Mouse (Mus musculus) CH12.LX (cell line): ENCODE measurements at regions not wholly inside any gene's neighbourhood (a gene's known extent, or its start where the extent isn't known, plus 50 kb on each side); places are given as distances from the start of the nearest gene placed in this dataset.

Experiments used
- DNase-seq: peaks from one replicate; pipeline ENCODE4 v3.0.0-alpha.2; 2013; ENCODE audit errors: extremely low read depth
- H3K27ac ChIP-seq: 2 replicates; pipeline ENCODE4 v1.5.1; 2012; ENCODE audit warnings: low read depth, mild to moderate bottlenecking, control low read depth, moderate library complexity; ENCODE audit not compliant: insufficient read depth
- H3K27me3 ChIP-seq: replicated peaks from 2 replicates; pipeline ENCODE3; 2012; ENCODE audit warnings: inconsistent platforms
- H3K36me3 ChIP-seq, 2 experiments: replicated peaks in 1 of 2; 2 replicates each; pipeline versions ENCODE3 to v1.6.1; 2012; ENCODE audit warnings: inconsistent platforms in 1 of 2, low read length in 1 of 2, mild to moderate bottlenecking in 1 of 2, mixed read lengths in 1 of 2, moderate library complexity in 1 of 2; ENCODE audit not compliant: control insufficient read depth in 1 of 2, insufficient read depth in 1 of 2
- H3K4me1 ChIP-seq, 2 experiments: 2 replicates each; pipeline ENCODE4 v1.6.1; 2012; ENCODE audit warnings: inconsistent platforms in 1 of 2, moderate library complexity in 1 of 2; ENCODE audit not compliant: insufficient read depth in 2 of 2, control insufficient read depth in 1 of 2
- H3K4me2 ChIP-seq: 2 replicates; pipeline ENCODE4 v1.6.1; 2012; ENCODE audit warnings: low read depth, mild to moderate bottlenecking, control low read depth; ENCODE audit not compliant: poor library complexity, insufficient read depth, severe bottlenecking
- H3K4me3 ChIP-seq, 3 experiments: fragments of 150-350 bp in 1 of 3; sonication (generic) in 1 of 3; replicated peaks in 1 of 3; 2 replicates each; pipeline versions ENCODE3 to v1.5.1; 2011 to 2012; ENCODE audit warnings: low read depth in 2 of 3, low read length in 2 of 3, mild to moderate bottlenecking in 2 of 3, moderate library complexity in 2 of 3, control low read depth in 1 of 3, improper control_type of control experiment in 1 of 3, inconsistent platforms in 1 of 3, mixed read lengths in 1 of 3; ENCODE audit not compliant: poor library complexity in 1 of 3
- H3K79me2 ChIP-seq: replicated peaks from 2 replicates; pipeline ENCODE4 v1.6.1; 2012; ENCODE audit warnings: mild to moderate bottlenecking, moderate library complexity; ENCODE audit not compliant: control insufficient read depth, poor library complexity, insufficient read depth, severe bottlenecking; ENCODE audit errors: extremely low read depth
- H3K9ac ChIP-seq: 2 replicates; pipeline ENCODE4 v1.6.1; 2012; ENCODE audit warnings: low read depth, mild to moderate bottlenecking, control low read depth, moderate library complexity; ENCODE audit not compliant: insufficient read depth
- H3K9me3 ChIP-seq: replicated peaks from 2 replicates; pipeline ENCODE3; 2012; ENCODE audit warnings: low read length, inconsistent platforms, mixed read lengths
- BHLHE40 ChIP-seq: IDR thresholded peaks from 2 replicates; pipeline ENCODE4 v1.6.1; 2011; ENCODE audit warnings: mild to moderate bottlenecking, low read depth, low read length, improper control_type of control experiment
- CHD1 ChIP-seq: IDR thresholded peaks from 2 replicates; pipeline ENCODE4 v1.6.1; 2012; ENCODE audit warnings: low read depth, low read length, improper control_type of control experiment, inconsistent platforms
- CTCF ChIP-seq, 2 experiments: IDR thresholded peaks in 1 of 2; conservative IDR thresholded peaks in 1 of 2; 2 replicates each; pipeline ENCODE4 v1.5.1; 2011 to 2012; ENCODE audit warnings: low read depth in 2 of 2, low read length in 2 of 2, improper control_type of control experiment in 1 of 2, inconsistent platforms in 1 of 2, mild to moderate bottlenecking in 1 of 2, moderate library complexity in 1 of 2
- E2F4 ChIP-seq: IDR thresholded peaks from 2 replicates; pipeline ENCODE4 v1.6.1; 2011; ENCODE audit warnings: low read depth, low read length, improper control_type of control experiment; ENCODE audit not compliant: insufficient replicate concordance
- ELF1 ChIP-seq: IDR thresholded peaks from 2 replicates; pipeline ENCODE4 v1.6.1; 2014; ENCODE audit warnings: low read depth, mild to moderate bottlenecking, inconsistent platforms, low read length, improper control_type of control experiment
- EP300 ChIP-seq: IDR thresholded peaks from 2 replicates; pipeline ENCODE4 v1.6.1; 2011; ENCODE audit warnings: low read length, improper control_type of control experiment
- ETS1 ChIP-seq: conservative IDR thresholded peaks from 2 replicates; pipeline ENCODE4 v1.6.1; 2012; ENCODE audit warnings: low read depth, mild to moderate bottlenecking, inconsistent platforms, low read length, improper control_type of control experiment, moderate library complexity
- GABPA ChIP-seq: IDR thresholded peaks from 2 replicates; pipeline ENCODE4 v1.6.1; 2012; ENCODE audit warnings: low read depth, low read length, improper control_type of control experiment, inconsistent platforms; ENCODE audit not compliant: insufficient replicate concordance
- IRF4 ChIP-seq: IDR thresholded peaks from 2 replicates; pipeline ENCODE4 v1.6.1; 2014; ENCODE audit warnings: low read depth, mild to moderate bottlenecking, inconsistent platforms, low read length, improper control_type of control experiment
- JUN ChIP-seq: IDR thresholded peaks from 2 replicates; pipeline ENCODE4 v1.6.1; 2011; ENCODE audit warnings: low read depth, mild to moderate bottlenecking, low read length, improper control_type of control experiment, moderate library complexity; ENCODE audit not compliant: insufficient read depth
- JUND ChIP-seq: conservative IDR thresholded peaks from 2 replicates; pipeline ENCODE4 v1.6.1; 2011; ENCODE audit warnings: low read depth, low read length, improper control_type of control experiment
- KAT2A ChIP-seq: IDR thresholded peaks from 2 replicates; pipeline ENCODE4 v1.6.1; 2012; ENCODE audit warnings: low read length, improper control_type of control experiment, inconsistent platforms; ENCODE audit not compliant: insufficient replicate concordance
- MAFK ChIP-seq: IDR thresholded peaks from 2 replicates; pipeline ENCODE4 v1.6.1; 2011; ENCODE audit warnings: low read length, improper control_type of control experiment; ENCODE audit not compliant: insufficient replicate concordance
- MAX ChIP-seq: IDR thresholded peaks from 2 replicates; pipeline ENCODE4 v1.6.1; 2011; ENCODE audit warnings: low read length, improper control_type of control experiment
- MEF2A ChIP-seq: IDR thresholded peaks from 2 replicates; pipeline ENCODE4 v1.6.1; 2014; ENCODE audit warnings: low read depth, mild to moderate bottlenecking, inconsistent platforms, low read length, improper control_type of control experiment, borderline replicate concordance
- MXI1 ChIP-seq: IDR thresholded peaks from 2 replicates; pipeline ENCODE4 v1.6.1; 2011; ENCODE audit warnings: mild to moderate bottlenecking, low read depth, low read length, improper control_type of control experiment
- PAX5 ChIP-seq: IDR thresholded peaks from 2 replicates; pipeline ENCODE4 v1.6.1; 2012; ENCODE audit warnings: low read length, inconsistent platforms, mixed read lengths
- POLR2A ChIP-seq: IDR thresholded peaks from 2 replicates; pipeline ENCODE4 v1.6.1; 2011; ENCODE audit warnings: low read depth, mild to moderate bottlenecking, improper control_type of control experiment, low read length
- SIN3A ChIP-seq: IDR thresholded peaks from 2 replicates; pipeline ENCODE4 v1.6.1; 2012; ENCODE audit warnings: low read length, improper control_type of control experiment, inconsistent platforms
- SMC3 ChIP-seq: IDR thresholded peaks from 2 replicates; pipeline ENCODE4 v1.6.1; 2011; ENCODE audit warnings: low read depth, low read length, improper control_type of control experiment
- TCF12 ChIP-seq: IDR thresholded peaks from 2 replicates; pipeline ENCODE4 v1.6.1; 2014; ENCODE audit warnings: low read depth, mild to moderate bottlenecking, inconsistent platforms, low read length, improper control_type of control experiment
- UBTF ChIP-seq: IDR thresholded peaks from 2 replicates; pipeline ENCODE4 v1.6.1; 2012; ENCODE audit warnings: low read depth, mild to moderate bottlenecking, inconsistent platforms, low read length, improper control_type of control experiment, moderate library complexity
- USF2 ChIP-seq: conservative IDR thresholded peaks from 2 replicates; pipeline ENCODE4 v1.6.1; 2011; ENCODE audit warnings: low read depth, low read length, improper control_type of control experiment
- ZC3H11A ChIP-seq: IDR thresholded peaks from 2 replicates; pipeline ENCODE4 v1.6.1; 2012; ENCODE audit warnings: low read depth, mild to moderate bottlenecking, inconsistent platforms, low read length, improper control_type of control experiment
- ZKSCAN1 ChIP-seq: IDR thresholded peaks from 2 replicates; pipeline ENCODE4 v1.6.1; 2012; ENCODE audit warnings: low read depth, inconsistent platforms, low read length, improper control_type of control experiment, borderline replicate concordance
- ZMIZ1 ChIP-seq: IDR thresholded peaks from 2 replicates; pipeline ENCODE4 v1.6.1; 2012; ENCODE audit warnings: low read depth, mild to moderate bottlenecking, inconsistent platforms, low read length, improper control_type of control experiment
- ZNF384 ChIP-seq: IDR thresholded peaks from 2 replicates; pipeline ENCODE4 v1.6.1; 2012; ENCODE audit warnings: low read depth, low read length, improper control_type of control experiment, inconsistent platforms
- dilution Hi-C: fragments of 300-500 bp; cut with MboI; formaldehyde crosslinking; loops from 2 replicates; pipeline ENCODE4 v1.14.3; 2020; ENCODE audit warnings: low sequenced_read_pairs; ENCODE audit not compliant: extremely low pct_unique_long_range_greater_than_20kb, extremely low pct_ligation_motif_present
- in situ Hi-C: fragments of 300-500 bp; cut with MboI; formaldehyde crosslinking; loops from 3 replicates; pipeline ENCODE4 v1.14.3; 2019; ENCODE audit warnings: low sequenced_read_pairs, low pct_ligation_motif_present, low pct_unique_long_range_greater_than_20kb, mixed read lengths

DNA sequence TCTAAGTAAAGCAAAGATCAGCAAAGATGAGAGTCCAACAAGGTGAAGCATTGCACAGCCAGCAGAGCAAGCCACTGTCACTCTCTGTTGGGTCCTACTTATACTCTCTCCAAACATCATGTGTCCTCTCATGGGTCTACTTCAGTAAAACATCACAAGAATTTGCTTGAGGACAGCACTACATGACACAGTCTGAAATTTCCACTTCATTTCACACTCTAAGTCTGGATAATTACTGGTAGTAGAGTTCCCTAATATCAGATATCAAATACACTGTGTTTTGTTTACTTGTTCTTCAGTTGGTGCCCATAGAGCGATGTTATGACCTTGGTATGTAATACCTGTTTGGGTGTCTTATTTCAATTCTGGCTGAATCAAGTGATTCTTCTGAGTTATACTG lies 280.7 kb downstream of the Myh15 start:
- Histone ChIP-seq H3K4me1 (no peaks in the 10 kb centered on the region), H3K9ac (no peak overlapping the region), H3K36me3 (no peaks in the 10 kb centered on the region), H3K4me3 (no peak overlapping the region), H3K27me3 (no peaks in the 10 kb centered on the region), H3K9me3 (no peaks in the 10 kb centered on the region), H3K27ac (no peak overlapping the region), H3K79me2 (no peaks in the 10 kb centered on the region), H3K4me2 (no peak overlapping the region)
- no peak for DNase-seq
- dilution Hi-C loops (no loop called here), in situ Hi-C loops (no loop called here)
- no peak for TF ChIP-seq ELF1

DNA sequence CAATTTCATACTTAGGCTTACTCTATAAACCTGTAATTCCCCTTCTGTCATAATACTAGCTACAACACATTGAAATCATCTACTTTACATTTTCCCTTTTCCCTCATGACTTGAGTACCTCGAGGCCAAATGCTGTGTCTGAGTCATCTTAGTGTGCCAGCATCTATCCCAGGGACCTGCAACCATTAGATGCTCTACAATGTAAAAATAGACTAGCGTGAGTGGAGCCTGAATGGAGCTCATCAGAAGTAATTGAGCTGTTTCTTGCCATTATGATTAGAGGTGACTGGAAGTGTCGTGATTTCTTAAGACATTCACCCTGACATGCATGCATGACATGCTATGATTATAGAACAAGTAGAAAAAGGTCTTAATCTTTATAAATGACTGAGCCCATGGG lies 301.1 kb downstream of the Myh15 start:
- dilution Hi-C loops (no loop called here), in situ Hi-C loops (no loop called here)
- TF ChIP-seq JUND (no peak), MAFK (no peak), JUN (no peak), CTCF (conservative IDR thresholded peaks at IDR 0.05 in 1 of 2, IDR thresholded peaks at IDR 0.05 in 1 of 2; ENCODE audit: low read depth in 2 of 2, low read length in 2 of 2) (no peak), E2F4 (no peak), IRF4 (no peak), ZNF384 (no peak), SIN3A (no peak), EP300 (no peak), USF2 (no peak), ZKSCAN1 (no peak), POLR2A (no peak), TCF12 (no peak), ZMIZ1 (no peak), BHLHE40 (no peak), ZC3H11A (no peak)
- Histone ChIP-seq H3K79me2 (no peaks in the 10 kb centered on the region), H3K4me3 (no peak overlapping the region), H3K36me3 (no peaks in the 10 kb centered on the region), H3K27me3 (no peaks in the 10 kb centered on the region), H3K27ac (no peak overlapping the region), H3K4me1 (no peaks in the 10 kb centered on the region), H3K9ac (no peak overlapping the region), H3K4me2 (no peak overlapping the region), H3K9me3 (no peaks in the 10 kb centered on the region)
- no peak for DNase-seq

DNA sequence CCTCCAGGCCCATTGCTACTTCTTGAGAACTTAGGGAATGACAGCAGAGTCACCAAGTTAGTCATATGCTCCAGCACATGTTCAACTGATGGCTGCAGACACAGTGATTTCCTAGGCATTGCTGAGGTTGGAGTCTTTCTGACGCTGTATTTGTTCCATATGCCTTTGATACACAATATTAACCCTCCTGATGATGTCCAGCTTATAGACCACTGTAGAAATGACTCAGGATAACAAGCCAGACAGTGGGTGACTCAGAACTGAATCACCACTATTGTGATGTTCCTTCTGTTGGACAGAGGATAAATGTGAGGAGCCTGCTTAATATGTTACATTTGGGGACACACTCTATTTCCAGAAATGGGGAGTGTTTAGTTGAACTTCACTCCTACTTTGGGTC lies 304.4 kb downstream of the Myh15 start:
- Histone ChIP-seq H3K79me2 (no peaks in the 10 kb centered on the region), H3K4me2 (no peak overlapping the region), H3K4me3 (no peak overlapping the region), H3K36me3 (no peaks in the 10 kb centered on the region), H3K9ac (no peak overlapping the region), H3K9me3 (no peaks in the 10 kb centered on the region), H3K27ac (no peak overlapping the region), H3K27me3 (no peaks in the 10 kb centered on the region), H3K4me1 (no peaks in the 10 kb centered on the region)
- TF ChIP-seq ETS1 (no peak), PAX5 (no peak), TCF12 (no peak), MXI1 (no peak), SMC3 (no peak), ELF1 (no peak), CTCF (conservative IDR thresholded peaks at IDR 0.05 in 1 of 2, IDR thresholded peaks at IDR 0.05 in 1 of 2; ENCODE audit: low read depth in 2 of 2, low read length in 2 of 2) (no peak), USF2 (no peak), MAX (no peak), UBTF (no peak), MEF2A (no peak), EP300 (no peak), CHD1 (no peak), E2F4 (no peak), GABPA (no peak), BHLHE40 (no peak), KAT2A (no peak)
- dilution Hi-C loops (no loop called here), in situ Hi-C loops (no loop called here)
- DNase-seq: no peak
